In genomic region chr15:98474958-98475357, GRCm38 (mm10) we compare ENCODE assay signal across 20 mouse cellular contexts. TPM values are rescaled to one million over a fixed set of nuclear protein-coding genes. Genes with fewer than 3 reads are reported as not detected.
"Had no signal": no experiment of that assay in that cellular context is flagged by ENCODE, and none has a peak within 500 bp of the region (broad histone marks: within the 10 kb centered on the region; RNA-seq: fewer than 3 reads in every experiment).

No protein-coding gene starts in this region.

- H3K27ac ChIP-seq: limb, embryonic 10.5 days; limb, embryonic 13.5 days; liver, embryonic 12.5 days; liver, embryonic 15.5 days; neural tube, embryonic 12.5 days; neural tube, embryonic 15.5 days; stomach, embryonic 15.5 days had no signal

- H3K36me3 ChIP-seq: limb, embryonic 10.5 days; limb, embryonic 13.5 days; liver, embryonic 12.5 days; liver, embryonic 15.5 days; neural tube, embryonic 12.5 days; neural tube, embryonic 15.5 days; stomach, embryonic 15.5 days had no signal

- ATAC-seq: liver, embryonic 12.5 days had no signal

- H3K4me1 ChIP-seq: limb, embryonic 10.5 days; limb, embryonic 13.5 days; liver, embryonic 12.5 days; liver, embryonic 15.5 days; neural tube, embryonic 12.5 days; neural tube, embryonic 15.5 days; stomach, embryonic 15.5 days had no signal

- H3K9me3 ChIP-seq: limb, embryonic 10.5 days; limb, embryonic 13.5 days; liver, embryonic 12.5 days; liver, embryonic 15.5 days; neural tube, embryonic 12.5 days; neural tube, embryonic 15.5 days; stomach, embryonic 15.5 days had no signal

- H3K4me3 ChIP-seq: limb, embryonic 10.5 days; limb, embryonic 13.5 days; liver, embryonic 12.5 days; liver, embryonic 15.5 days; neural tube, embryonic 12.5 days; neural tube, embryonic 15.5 days; stomach, embryonic 15.5 days had no signal

- H3K27me3 ChIP-seq: liver, embryonic 15.5 days; neural tube, embryonic 12.5 days; neural tube, embryonic 15.5 days; stomach, embryonic 15.5 days had no signal

RNA-seq across cellular contexts. Expression of gene OR5BS1P, which starts 5.3 kb away (rescaled TPM):
- total RNA-seq: layer of hippocampus, adult 18-20 months; layer of hippocampus, postnatal 14 days; left cerebral cortex, adult 8-10 months; left cerebral cortex, postnatal 25 days; megakaryocyte progenitor cell, adult 5-6 weeks; megakaryocyte-erythroid progenitor cell, adult 5-6 weeks; midbrain, postnatal 0 days had no signal
- polyA plus RNA-seq: kidney, embryonic 16.5 days; limb, embryonic 10.5 days; limb, embryonic 13.5 days; liver, embryonic 12.5 days; liver, embryonic 15.5 days; lung, embryonic 16.5 days; midbrain, embryonic 11.5 days; midbrain, embryonic 14.5 days; midbrain, postnatal 0 days; neural tube, embryonic 12.5 days; neural tube, embryonic 15.5 days; stomach, embryonic 15.5 days had no signal

RNA-seq across cellular contexts. Expression of gene Lalba, which starts 7.6 kb away (rescaled TPM):
- total RNA-seq: layer of hippocampus, adult 18-20 months; layer of hippocampus, postnatal 14 days; left cerebral cortex, adult 8-10 months; left cerebral cortex, postnatal 25 days; megakaryocyte progenitor cell, adult 5-6 weeks; megakaryocyte-erythroid progenitor cell, adult 5-6 weeks; midbrain, postnatal 0 days had no signal
- polyA plus RNA-seq: liver, embryonic 12.5 days; liver, embryonic 15.5 days; midbrain, embryonic 11.5 days; midbrain, embryonic 14.5 days; midbrain, postnatal 0 days; neural tube, embryonic 12.5 days; neural tube, embryonic 15.5 days; stomach, embryonic 15.5 days had no signal

RNA-seq across cellular contexts. Expression of gene Olfr279, which starts 17.2 kb away (rescaled TPM):
- total RNA-seq: layer of hippocampus, adult 18-20 months; left cerebral cortex, adult 8-10 months; left cerebral cortex, postnatal 25 days; megakaryocyte progenitor cell, adult 5-6 weeks; megakaryocyte-erythroid progenitor cell, adult 5-6 weeks; midbrain, postnatal 0 days had no signal
- polyA plus RNA-seq: kidney, embryonic 16.5 days; limb, embryonic 10.5 days; limb, embryonic 13.5 days; liver, embryonic 12.5 days; liver, embryonic 15.5 days; lung, embryonic 16.5 days; midbrain, embryonic 11.5 days; midbrain, embryonic 14.5 days; midbrain, postnatal 0 days; neural tube, embryonic 12.5 days; neural tube, embryonic 15.5 days; stomach, embryonic 15.5 days; thymus, postnatal 0 days had no signal

RNA-seq across cellular contexts. Expression of gene Olfr281, which starts 22.6 kb away (rescaled TPM):
- total RNA-seq: layer of hippocampus, adult 18-20 months; layer of hippocampus, postnatal 14 days; left cerebral cortex, adult 8-10 months; left cerebral cortex, postnatal 25 days; megakaryocyte progenitor cell, adult 5-6 weeks; megakaryocyte-erythroid progenitor cell, adult 5-6 weeks; midbrain, postnatal 0 days had no signal
- polyA plus RNA-seq: kidney, embryonic 16.5 days; limb, embryonic 10.5 days; limb, embryonic 13.5 days; liver, embryonic 12.5 days; liver, embryonic 15.5 days; lung, adult 2 months; lung, embryonic 16.5 days; midbrain, embryonic 11.5 days; midbrain, embryonic 14.5 days; midbrain, postnatal 0 days; neural tube, embryonic 12.5 days; neural tube, embryonic 15.5 days; thymus, postnatal 0 days had no signal

RNA-seq across cellular contexts. Expression of gene Olfr282, which starts 43.9 kb away (rescaled TPM):
- total RNA-seq: layer of hippocampus, adult 18-20 months; layer of hippocampus, postnatal 14 days; left cerebral cortex, adult 8-10 months; left cerebral cortex, postnatal 25 days; megakaryocyte progenitor cell, adult 5-6 weeks; megakaryocyte-erythroid progenitor cell, adult 5-6 weeks; midbrain, postnatal 0 days had no signal
- polyA plus RNA-seq: kidney, embryonic 16.5 days; limb, embryonic 10.5 days; limb, embryonic 13.5 days; liver, embryonic 12.5 days; liver, embryonic 15.5 days; lung, adult 2 months; lung, embryonic 16.5 days; midbrain, embryonic 11.5 days; midbrain, embryonic 14.5 days; midbrain, postnatal 0 days; neural tube, embryonic 12.5 days; neural tube, embryonic 15.5 days; stomach, embryonic 15.5 days; thymus, postnatal 0 days had no signal
